Mouse (Mus musculus) erythroblast, embryonic 14.5 days (primary cell): ENCODE measurements around the gene Nemp2. TPM values are rescaled to one million over a fixed set of nuclear protein-coding genes. Genes with fewer than 3 reads are reported as not detected.

Source experiments
- H3K27me3 ChIP-seq: 2 replicates; pipeline ENCODE4 v1.6.1; 2012; ENCODE audit warnings: inconsistent platforms; ENCODE audit not compliant: control insufficient read depth
- H3K36me3 ChIP-seq: 2 replicates; pipeline ENCODE4 v1.6.1; 2012; ENCODE audit warnings: mild to moderate bottlenecking, inconsistent platforms; ENCODE audit not compliant: control insufficient read depth
- H3K4me1 ChIP-seq: 2 replicates; pipeline ENCODE4 v1.6.1; 2012; ENCODE audit warnings: inconsistent platforms; ENCODE audit not compliant: control insufficient read depth
- H3K4me3 ChIP-seq: replicated peaks from 2 replicates; pipeline ENCODE3; 2012; ENCODE audit warnings: moderate library complexity, mild to moderate bottlenecking, inconsistent platforms
- H3K9me3 ChIP-seq: 2 replicates; pipeline ENCODE4 v1.6.1; 2012; ENCODE audit warnings: low read length, inconsistent platforms, mixed read lengths; ENCODE audit not compliant: control insufficient read depth
- GATA1 ChIP-seq: IDR thresholded peaks from 2 replicates; pipeline ENCODE4 v1.6.1; 2012; ENCODE audit warnings: low read length, inconsistent platforms, mixed read lengths
- TAL1 ChIP-seq: IDR thresholded peaks from 3 replicates; pipeline ENCODE4 v1.6.1; 2012; ENCODE audit warnings: low read length, inconsistent platforms, mixed read lengths
- polyA plus RNA-seq: library from polyadenylated mRNA; stranded (reverse); fragments of >175 nt; gene quantifications from 2 replicates; pipeline ENCODE4 v1.2.3, GENCODE M21; 2012

Nemp2 gene
- polyA plus RNA-seq, result 0.04 and 0.07 TPM in 2 replicates

- TF ChIP-seq TAL1 (no peak), GATA1 (no peak)
- Histone ChIP-seq H3K4me3 (peak within 1 kb of the TSS; percentile 77), H3K36me3 (no peaks in the 10 kb centered on the region), H3K27me3 (no peaks in the 10 kb centered on the region), H3K4me1 (peaks cover 13% of the 10 kb centered on the region), H3K9me3 (no peaks in the 10 kb centered on the region)
Measured at GRCm38 (mm10) chr1:52630248-52630936, at the start of gene Nemp2. Nemp2 (plus strand) TSS chr1:52630703.

GRCm38 (mm10) chr1:52581744-52582143, 48.8 kb upstream of the Nemp2 start:
- H3K27me3 ChIP-seq, result no peaks in the 10 kb centered on the region
- H3K4me1 ChIP-seq, result no peaks in the 10 kb centered on the region
- TF ChIP-seq GATA1 (no peak), TAL1 (no peak)
- H3K9me3 ChIP-seq, result no peaks in the 10 kb centered on the region
- H3K36me3 ChIP-seq, result no peaks in the 10 kb centered on the region
- H3K4me3 ChIP-seq, result no peak overlapping the region

GRCm38 (mm10) chr1:52582866-52583265, 47.6 kb upstream of the Nemp2 start:
- TF ChIP-seq TAL1, result no peak
- TF ChIP-seq GATA1, result no peak
- H3K36me3 ChIP-seq, result no peaks in the 10 kb centered on the region
- no peaks in the 10 kb centered on the region for H3K9me3 ChIP-seq
- no peak overlapping the region for H3K4me3 ChIP-seq
- no peaks in the 10 kb centered on the region for H3K4me1 ChIP-seq
- H3K27me3 ChIP-seq, result no peaks in the 10 kb centered on the region

- Histone ChIP-seq H3K4me3 (no peak overlapping the region), H3K4me1 (peaks cover 8% of the 10 kb centered on the region), H3K9me3 (no peaks in the 10 kb centered on the region), H3K27me3 (no peaks in the 10 kb centered on the region), H3K36me3 (no peaks in the 10 kb centered on the region)
- no peak for TF ChIP-seq TAL1
- no peak for TF ChIP-seq GATA1
Measured at GRCm38 (mm10) chr1:52596982-52597646, 33.4 kb upstream of the Nemp2 start.

- H3K36me3 ChIP-seq, result no peaks in the 10 kb centered on the region
- TF ChIP-seq GATA1 (no peak), TAL1 (no peak)
- H3K9me3 ChIP-seq, result no peaks in the 10 kb centered on the region
- peaks cover 8% of the 10 kb centered on the region for H3K4me1 ChIP-seq
- no peaks in the 10 kb centered on the region for H3K27me3 ChIP-seq
- H3K4me3 ChIP-seq, result no peak overlapping the region
Measured at GRCm38 (mm10) chr1:52597761-52598160, 32.7 kb upstream of the Nemp2 start.

GRCm38 (mm10) chr1:52598361-52598760, 32.1 kb upstream of the Nemp2 start:
- H3K4me1 ChIP-seq, result peaks cover 8% of the 10 kb centered on the region
- no peak overlapping the region for H3K4me3 ChIP-seq
- H3K9me3 ChIP-seq, result no peaks in the 10 kb centered on the region
- H3K36me3 ChIP-seq, result no peaks in the 10 kb centered on the region
- TF ChIP-seq GATA1 (no peak), TAL1 (no peak)
- H3K27me3 ChIP-seq, result no peaks in the 10 kb centered on the region

GRCm38 (mm10) chr1:52601496-52601895, 29.0 kb upstream of the Nemp2 start:
- H3K36me3 ChIP-seq, result no peaks in the 10 kb centered on the region
- no peaks in the 10 kb centered on the region for H3K9me3 ChIP-seq
- no peaks in the 10 kb centered on the region for H3K27me3 ChIP-seq
- peaks cover 8% of the 10 kb centered on the region for H3K4me1 ChIP-seq
- TF ChIP-seq TAL1, result no peak
- no peak for TF ChIP-seq GATA1
- H3K4me3 ChIP-seq, result no peak overlapping the region

GRCm38 (mm10) chr1:52607700-52608099, 22.8 kb upstream of the Nemp2 start:
- Histone ChIP-seq H3K27me3 (no peaks in the 10 kb centered on the region), H3K4me3 (no peak overlapping the region), H3K4me1 (no peaks in the 10 kb centered on the region), H3K9me3 (peaks cover 6% of the 10 kb centered on the region), H3K36me3 (no peaks in the 10 kb centered on the region)
- TF ChIP-seq GATA1 (no peak), TAL1 (no peak)

- Histone ChIP-seq H3K4me1 (no peaks in the 10 kb centered on the region), H3K4me3 (no peak overlapping the region), H3K27me3 (no peaks in the 10 kb centered on the region), H3K36me3 (no peaks in the 10 kb centered on the region), H3K9me3 (peaks cover 6% of the 10 kb centered on the region)
- no peak for TF ChIP-seq GATA1
- no peak for TF ChIP-seq TAL1
Measured at GRCm38 (mm10) chr1:52608486-52608885, 22.0 kb upstream of the Nemp2 start.
